Mouse (Mus musculus) lung, postnatal 4 days (tissue): ENCODE data around the gene Ctso.

Experiments
- DNase-seq, 2 experiments: peaks; one replicate each; pipeline ENCODE4 v3.0.0; 2021

The Ctso gene

GRCm38 (mm10) chr3:81957484-81957883 lies 25.1 kb downstream of the Ctso start:
- no peak for DNase-seq

- no peak for DNase-seq
Observed at GRCm38 (mm10) chr3:81961336-81961735, 28.9 kb downstream of the Ctso start.

GRCm38 (mm10) chr3:81963768-81964167 lies 31.4 kb downstream of the Ctso start:
- DNase-seq = no peak

GRCm38 (mm10) chr3:81964596-81964995 lies 32.2 kb downstream of the Ctso start:
- DNase-seq = no peak

- no peak for DNase-seq
Observed at GRCm38 (mm10) chr3:81975607-81976006, 43.2 kb downstream of the Ctso start.

- DNase-seq = no peak
Observed at GRCm38 (mm10) chr3:81976102-81976501, 43.7 kb downstream of the Ctso start, which contains the start of gene Tdo2. Tdo2 (minus strand) TSS chr3:81976202.

GRCm38 (mm10) chr3:81981576-81981975 lies 49.2 kb downstream of the Ctso start:
- no peak for DNase-seq

GRCm38 (mm10) chr3:81981990-81982389 lies 49.6 kb downstream of the Ctso start, which contains the start of gene Asic5:
Asic5 (plus strand) TSS chr3:81982290.
- no peak for DNase-seq

- no peak for DNase-seq
Observed at GRCm38 (mm10) chr3:81983120-81983895, 50.9 kb downstream of the Ctso start.

- no peak for DNase-seq
Observed at GRCm38 (mm10) chr3:81985100-81985499, 52.7 kb downstream of the Ctso start.

- no peak for DNase-seq
Observed at GRCm38 (mm10) chr3:81986103-81986502, 53.7 kb downstream of the Ctso start.

- no peak for DNase-seq
Observed at GRCm38 (mm10) chr3:81987628-81988027, 55.2 kb downstream of the Ctso start.

- DNase-seq = no peak
Observed at GRCm38 (mm10) chr3:81989692-81990141, 57.3 kb downstream of the Ctso start.

- DNase-seq = no peak
Observed at GRCm38 (mm10) chr3:81990531-81990930, 58.1 kb downstream of the Ctso start.

GRCm38 (mm10) chr3:81995371-81995770 lies 63.0 kb downstream of the Ctso start:
- no peak for DNase-seq

GRCm38 (mm10) chr3:81995988-81996387 lies 63.6 kb downstream of the Ctso start:
- peak in 1 of 2 experiments; percentile 12 for DNase-seq
